Mouse (Mus musculus): ENCODE results near the gene Elmsan1.

The Elmsan1 gene

DNA sequence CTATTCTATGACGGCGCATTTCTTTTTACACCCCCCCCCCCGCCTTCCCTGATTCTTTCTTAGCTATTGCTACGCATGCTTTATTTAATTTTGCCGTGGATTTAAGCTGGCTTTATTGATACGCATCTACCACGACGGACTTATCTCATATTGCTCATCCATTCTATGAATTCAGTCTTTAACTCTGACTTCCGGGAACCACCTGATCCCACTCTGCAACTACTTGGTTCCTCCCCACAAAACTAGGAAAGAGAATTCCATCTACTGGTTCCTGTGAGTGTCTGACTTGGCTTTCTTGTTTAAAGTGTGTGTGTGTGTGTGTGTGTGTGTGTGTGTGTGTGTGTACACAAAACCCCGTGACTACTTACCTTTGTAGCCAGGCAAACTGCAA lies 70.1 kb downstream of the Elmsan1 start:
- DNase-seq, result no peak

DNA sequence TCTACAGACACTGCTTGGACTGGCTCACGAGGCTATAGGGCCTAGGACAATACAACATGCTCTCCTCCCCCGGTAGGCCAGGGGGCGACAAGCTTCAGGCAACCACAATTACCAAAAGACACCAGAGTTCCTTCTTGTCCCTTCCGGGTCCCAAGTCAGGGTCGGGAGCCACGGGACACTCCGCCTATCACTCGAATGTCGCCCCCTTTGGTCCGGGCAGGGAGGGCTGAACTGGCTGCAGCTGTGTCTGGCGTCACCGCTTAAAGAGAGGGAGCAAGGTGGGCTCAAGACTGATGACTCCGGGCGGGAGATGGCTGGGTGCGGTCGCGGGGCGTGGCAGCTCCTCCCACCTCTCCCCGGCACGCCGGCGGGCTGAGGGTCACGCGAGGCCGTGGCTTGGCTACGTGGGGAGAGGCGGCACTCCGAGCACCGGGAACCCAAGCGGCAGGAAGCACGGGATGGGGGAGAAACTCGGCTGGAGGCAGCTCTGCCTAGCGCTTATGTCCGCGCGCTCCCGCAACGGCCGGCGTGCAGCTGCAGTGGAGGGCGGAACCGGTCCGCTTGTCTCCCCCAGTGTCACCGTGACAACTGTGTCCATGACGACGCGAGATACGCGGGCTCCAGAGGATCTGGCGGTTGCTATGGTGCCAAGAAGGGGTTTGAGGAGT lies 70.6 kb downstream of the Elmsan1 start, which contains the start of gene Pnma1:
Pnma1 (minus strand) TSS at position 536 of the 668 bp plus-strand sequence.
- peak; percentile 81 to 86 for DNase-seq

DNA sequence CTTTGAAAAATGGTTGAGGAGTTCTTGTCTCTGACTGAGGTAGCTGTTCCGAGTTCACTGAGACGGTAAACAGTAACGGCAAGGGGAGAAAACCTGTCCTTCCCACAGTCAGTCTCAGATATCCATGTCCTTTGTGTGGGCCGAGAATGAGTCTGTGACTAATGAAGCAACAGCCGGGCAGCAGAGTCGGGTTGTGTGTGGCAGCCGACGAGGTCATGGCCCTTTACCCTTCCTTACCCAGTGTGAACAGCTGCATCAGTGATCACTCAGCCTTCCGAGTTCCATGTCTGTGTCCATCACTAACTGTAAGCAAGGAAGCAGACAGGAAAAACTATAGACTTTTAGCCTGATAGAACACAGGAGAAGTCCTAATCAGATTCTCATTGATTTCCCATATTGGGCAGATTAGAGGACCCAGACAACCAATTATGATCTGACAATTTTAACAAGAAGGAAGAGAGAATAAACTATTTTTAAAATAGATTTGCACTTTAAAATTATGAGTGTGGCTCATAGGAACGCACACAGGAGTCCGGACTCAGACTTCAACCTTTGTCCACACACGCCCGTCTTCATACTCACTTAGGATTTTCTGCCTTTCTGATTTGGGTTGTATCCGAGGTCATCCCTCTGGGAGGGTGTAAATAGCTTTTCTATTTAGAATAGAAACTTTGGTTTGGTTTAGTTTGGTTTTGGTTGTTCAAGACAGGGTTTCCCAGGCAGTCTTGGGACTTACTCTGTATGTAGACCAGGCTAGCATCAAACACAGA lies 76.2 kb downstream of the Elmsan1 start:
- DNase-seq, result no peak

DNA sequence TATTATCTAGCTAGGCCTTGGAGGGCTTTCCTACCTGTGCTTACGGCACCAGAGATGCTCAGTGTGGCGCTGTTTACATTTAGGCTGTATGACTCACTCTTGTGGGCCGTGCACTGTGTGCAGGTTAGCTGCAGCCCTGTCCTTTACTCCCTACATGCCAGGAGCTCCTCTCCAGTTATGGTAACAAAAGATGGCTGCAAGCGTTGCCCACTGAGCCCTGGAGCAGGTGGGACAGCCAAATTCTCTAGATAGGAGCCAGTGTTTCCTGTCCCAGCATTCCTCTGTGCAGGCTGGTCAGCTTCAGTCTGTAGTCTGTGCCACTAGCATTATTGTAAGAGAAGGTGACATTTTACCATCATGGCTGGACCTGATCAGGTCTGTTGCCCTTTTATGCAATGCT lies 77.4 kb downstream of the Elmsan1 start:
- no peak for DNase-seq

DNA sequence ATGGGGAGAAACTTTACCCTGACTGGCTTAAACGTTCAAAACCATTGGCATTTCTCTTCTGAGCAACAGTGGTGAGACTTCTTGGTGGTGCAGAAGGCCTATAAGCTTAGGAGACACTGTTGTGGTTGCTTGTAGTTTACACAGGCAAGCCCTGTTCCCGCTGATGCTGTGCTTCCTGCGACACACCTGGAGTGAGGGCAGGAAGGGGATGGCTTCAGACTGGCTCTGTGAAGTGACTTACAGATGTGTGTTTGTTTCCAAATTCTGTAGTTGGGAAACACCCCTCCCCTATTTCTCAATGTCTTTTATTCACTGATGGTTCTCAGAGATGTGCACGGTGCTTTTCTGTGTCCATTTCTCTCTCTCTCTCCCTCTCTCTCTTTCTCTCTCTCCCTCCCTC lies 78.5 kb downstream of the Elmsan1 start:
- no peak for DNase-seq

DNA sequence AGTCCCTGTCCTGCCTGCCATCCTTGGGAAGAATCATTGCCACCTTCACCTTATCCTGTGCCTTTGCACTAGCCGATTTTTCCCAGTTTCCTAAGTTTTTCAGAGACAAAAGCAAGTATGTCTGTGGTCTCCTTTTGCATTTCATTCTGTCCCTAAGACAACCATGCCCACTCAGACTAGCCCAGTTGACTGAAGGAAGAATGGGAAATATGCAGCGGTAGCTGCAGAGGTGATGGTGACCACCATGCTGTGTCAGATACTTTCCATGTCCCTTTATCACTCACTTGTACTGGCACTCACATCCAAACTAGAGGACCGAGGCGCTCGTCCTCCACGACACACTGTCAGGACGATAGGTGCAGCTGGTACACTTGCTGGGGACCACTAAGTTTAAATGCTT lies 81.5 kb downstream of the Elmsan1 start:
- no peak for DNase-seq

DNA sequence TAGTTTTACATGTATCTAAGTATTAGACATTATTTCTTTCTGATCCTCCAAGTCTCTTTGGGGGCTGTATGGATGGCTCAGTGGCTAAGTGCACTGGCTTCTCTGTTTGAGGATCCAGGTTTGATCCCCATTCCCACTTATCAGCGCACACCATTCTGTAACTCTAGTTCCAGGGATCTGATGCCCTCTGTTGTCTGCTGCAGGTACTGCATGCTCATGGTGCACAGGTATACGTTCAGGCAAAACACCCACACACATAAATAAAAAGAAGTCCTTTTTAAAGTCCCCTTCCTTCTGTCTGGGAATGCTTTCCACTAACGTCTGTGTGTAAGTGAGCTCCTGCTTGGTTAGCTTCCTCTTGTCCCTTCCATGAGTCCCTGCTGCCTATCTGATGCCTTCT lies 86.4 kb downstream of the Elmsan1 start:
- peak; percentile 59 to 66 for DNase-seq

DNA sequence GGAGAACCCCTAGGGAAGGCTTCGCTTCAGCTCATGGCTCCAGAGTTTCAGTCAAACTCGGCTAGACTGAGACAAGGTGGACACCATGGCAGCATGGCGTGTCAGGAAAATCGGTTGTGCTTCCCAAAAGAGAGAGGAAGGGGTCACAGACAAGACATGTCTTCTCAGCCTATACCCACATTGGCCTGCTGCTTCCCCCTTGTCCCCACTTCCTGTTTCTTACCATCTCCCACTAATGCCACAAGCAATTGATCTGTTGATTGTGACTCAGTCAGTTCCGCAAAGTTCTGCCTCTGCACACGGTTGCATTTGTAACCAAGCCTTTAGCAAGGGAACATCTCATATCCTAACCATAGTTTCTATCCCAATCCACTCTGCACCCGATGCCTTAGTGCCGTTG lies 88.8 kb downstream of the Elmsan1 start:
- no peak for DNase-seq

DNA sequence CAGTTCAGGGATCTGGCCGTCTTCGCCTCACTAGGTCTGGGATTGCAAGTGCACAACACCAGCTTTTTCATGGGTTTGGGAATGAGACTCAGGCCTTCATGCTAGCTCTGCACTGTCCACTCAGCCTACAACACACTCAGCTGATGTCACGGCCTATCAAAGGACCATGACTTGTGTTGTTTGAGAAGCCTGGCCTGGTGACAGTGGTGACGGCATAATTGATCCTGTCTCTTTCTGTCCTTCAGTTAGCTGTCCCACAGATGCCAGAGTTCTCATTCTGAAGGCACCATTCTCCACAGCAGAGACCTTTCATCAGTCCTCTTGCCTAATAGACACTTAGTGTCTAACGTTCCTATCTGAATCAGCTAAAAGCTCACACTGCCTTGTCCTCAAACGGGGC lies 90.1 kb downstream of the Elmsan1 start:
- no peak for DNase-seq

DNA sequence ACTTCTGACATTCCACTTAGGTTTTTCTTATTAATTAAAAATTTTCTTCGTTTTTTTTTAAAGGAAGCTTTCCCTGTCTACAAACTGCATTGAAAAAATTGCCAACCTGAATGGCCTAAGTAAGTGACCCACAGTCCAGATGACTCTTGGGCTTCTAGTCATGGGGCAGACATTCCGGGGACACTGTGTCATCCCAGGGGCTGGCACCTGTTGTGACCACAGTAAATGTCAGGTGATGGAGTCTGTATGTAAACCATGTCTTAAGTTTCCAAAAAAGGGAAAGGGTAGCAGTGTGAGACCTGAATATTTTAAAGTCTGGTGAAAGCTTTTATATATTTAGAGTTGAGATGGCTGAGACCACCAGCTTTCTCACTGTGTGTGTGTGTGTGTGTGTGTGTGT lies 91.8 kb downstream of the Elmsan1 start:
- DNase-seq, result no peak

DNA sequence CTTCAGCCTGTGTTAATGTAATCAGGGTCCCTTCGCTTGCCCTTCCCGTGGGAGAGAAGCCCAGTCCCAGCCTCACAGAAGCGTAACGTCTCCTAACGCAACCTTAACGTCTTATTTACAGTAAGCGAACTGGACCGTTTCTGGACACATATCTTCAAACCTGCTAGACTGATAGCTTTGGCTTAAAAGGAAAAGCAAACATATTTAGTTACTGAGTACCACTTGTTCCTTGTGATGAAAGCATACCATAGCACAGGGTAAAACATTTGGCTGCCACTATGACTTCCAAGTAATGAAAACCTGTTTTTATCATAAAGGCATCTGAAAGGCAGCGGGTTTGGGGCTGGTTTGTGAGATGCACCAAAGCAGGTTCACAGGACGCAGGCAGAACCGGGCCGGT lies 92.8 kb downstream of the Elmsan1 start:
- DNase-seq, result no peak

DNA sequence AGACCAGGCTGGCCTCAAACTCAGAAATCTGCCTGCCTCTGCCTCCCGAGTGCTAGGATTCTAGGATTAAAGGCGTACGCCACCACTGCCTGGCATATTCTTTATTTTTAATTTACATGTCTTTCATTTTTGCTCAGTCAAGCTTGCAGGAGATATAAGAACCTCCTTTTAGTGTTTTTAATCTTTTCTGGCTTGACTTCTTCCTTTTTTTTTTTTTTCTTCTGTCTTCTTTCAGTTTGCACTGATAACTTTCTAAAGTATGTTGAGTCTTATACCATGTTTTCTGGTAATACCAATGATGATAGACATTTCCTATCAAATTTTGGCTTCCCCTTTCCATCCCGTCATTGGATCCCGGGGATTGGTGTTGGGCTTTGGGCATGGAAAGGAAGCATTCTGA lies 99.1 kb downstream of the Elmsan1 start:
- no peak for DNase-seq

DNA sequence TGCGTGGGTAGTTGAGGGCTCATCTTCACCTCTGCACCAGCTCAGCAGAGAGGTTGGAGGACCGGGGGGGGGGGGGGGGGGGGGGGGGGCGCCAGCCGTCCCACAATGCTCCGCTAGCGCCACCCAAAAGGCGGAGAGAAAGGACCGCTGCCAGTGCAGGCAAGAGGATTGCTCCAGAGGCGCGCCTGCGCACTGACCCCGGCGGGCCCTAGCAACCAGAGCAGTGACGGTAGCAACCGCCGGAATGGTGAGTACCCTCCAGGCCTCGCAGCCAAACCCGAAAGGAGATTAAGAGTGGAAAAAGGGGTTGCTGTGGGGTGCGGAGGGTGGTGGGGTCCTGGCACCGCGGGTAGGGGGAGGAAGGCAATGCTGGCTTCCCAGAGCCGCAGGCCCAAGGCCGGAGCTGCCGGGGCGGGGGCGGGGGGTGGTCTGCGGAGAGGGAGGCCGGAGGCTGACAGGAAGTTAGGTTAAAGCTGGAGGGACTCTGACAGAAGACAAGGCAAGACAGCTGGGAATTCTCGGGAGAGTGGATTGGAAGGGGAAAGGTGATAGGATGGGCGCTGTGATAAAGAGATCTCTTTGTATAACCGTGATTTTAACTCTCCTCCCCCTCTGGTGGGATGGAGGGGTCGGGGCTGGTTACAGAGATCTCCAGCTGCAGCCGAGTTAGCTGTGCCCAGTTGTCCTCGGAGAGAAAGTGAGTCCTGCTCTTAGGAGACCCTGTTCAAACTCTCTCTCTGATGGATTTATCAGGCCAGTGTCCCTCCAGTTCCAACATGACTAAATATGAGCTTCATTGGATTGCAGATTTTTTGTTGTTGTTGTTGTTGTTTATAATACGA lies 104.3 kb downstream of the Elmsan1 start, which contains the start of gene Dnal1:
Dnal1 (plus strand) TSS at position 214 of the 842 bp plus-strand sequence.
- DNase-seq, result peak; percentile 94 to 96

DNA sequence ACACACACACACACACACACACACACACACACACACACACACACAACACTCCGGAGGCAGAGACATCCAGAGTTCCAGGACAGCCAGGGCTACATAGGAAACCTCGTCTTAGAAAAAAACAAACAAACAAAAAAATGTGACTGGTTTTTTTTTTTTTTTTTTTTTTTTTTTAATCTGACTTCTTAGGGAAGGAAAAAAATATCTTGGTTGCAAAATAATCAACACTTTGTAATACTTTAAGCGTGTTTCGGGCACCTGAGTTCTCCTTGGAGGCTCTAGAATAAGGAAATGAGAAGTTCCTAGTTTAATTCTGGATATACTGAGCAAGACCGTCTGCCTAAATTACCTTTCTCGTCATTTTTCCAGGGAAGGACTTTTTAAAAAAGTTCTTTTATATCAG lies 105.0 kb downstream of the Elmsan1 start:
- no peak for DNase-seq

DNA sequence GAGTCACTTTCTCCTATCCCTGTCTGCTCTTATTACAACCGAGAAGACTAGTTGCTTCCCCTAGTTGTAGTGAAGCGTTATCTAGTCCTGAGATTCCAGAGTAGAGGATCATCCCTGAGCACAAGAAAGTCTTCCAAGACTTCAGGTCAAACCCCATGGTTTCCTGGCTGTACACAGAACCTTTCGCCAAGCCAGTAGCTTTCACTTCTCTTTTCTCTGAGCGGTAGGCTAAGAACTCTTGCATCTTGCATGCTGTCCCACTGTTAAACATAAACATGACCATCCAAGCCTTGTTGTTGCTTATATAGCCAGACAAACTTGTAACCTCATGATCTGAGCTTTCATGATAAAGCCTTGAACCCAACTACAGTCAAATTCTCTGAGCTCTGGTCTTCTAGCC lies 107.9 kb downstream of the Elmsan1 start:
- no peak for DNase-seq

DNA sequence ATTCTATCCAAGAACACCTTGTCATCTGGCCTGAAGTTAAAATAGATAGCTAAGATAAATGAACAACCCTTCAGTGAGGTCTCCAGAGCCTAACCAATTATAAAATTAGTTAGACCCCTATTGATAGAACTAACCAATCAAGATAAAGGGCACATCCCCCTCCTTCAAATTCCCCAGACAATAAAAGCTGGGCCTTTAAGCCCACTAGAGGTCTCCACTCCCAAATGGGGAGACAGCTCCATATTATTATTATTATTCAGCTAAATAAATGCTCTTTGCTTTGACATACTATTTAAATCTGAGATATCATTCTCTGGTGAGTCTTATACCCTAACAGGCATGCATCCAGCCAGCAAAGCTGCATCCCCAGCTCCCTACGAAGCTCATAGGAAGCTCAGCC lies 108.8 kb downstream of the Elmsan1 start:
- DNase-seq, result no peak

DNA sequence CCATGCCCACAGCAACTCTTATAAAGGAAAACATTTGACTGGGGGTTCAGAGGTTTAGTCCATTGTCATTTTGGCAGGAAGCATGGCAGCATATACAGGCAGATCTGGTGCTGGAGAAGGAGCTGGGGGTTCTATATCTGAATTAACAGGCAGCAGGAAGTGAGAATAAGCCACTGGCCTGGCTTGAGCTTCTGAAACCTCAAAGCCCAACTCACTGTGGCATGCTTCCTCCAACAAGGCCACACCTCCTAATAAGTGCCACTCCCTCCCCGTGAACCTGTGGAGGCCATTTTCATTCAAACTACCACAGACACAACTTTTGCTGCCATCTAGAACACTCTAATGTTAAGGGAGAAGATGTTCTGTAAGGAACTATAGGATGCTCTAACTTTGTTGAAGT lies 111.0 kb downstream of the Elmsan1 start:
- no peak for DNase-seq

DNA sequence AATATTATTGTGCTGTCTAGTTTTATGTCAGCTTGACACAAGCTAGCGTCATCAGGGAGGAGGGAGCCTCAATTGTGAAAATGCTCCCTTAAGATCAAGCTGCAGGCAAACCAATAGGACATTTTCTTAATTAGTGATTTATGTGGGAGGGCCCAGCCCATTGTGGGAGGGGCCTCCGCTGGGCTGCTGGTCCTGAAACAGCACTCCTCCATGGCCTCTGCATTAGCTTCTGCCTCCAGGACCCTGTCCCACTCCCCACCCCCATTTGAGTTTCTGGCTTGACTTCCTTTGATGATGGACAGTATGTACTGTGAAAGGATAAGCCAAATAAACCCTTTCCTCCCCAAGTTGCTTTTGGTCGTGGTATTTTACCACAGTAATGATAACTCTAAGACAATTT lies 111.7 kb downstream of the Elmsan1 start:
- DNase-seq, result peak; percentile 9 to 24

DNA sequence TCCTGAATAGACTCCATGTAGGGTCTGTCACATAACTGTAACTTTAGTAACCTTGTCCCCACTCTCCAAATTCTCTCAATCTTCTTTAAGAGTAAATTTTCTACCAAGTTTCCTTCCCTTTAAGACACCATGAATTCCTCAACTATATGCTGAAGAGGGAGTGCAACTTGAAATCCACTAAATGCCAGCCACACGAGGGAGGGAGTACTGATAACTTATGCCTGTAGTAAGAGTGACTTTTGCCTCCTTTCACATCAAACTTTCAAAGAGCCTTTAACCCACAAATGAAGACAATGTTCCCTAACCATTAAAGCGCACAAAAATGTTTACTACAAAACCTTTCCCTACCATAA lies 117.2 kb downstream of the Elmsan1 start:
- no peak for DNase-seq

DNA sequence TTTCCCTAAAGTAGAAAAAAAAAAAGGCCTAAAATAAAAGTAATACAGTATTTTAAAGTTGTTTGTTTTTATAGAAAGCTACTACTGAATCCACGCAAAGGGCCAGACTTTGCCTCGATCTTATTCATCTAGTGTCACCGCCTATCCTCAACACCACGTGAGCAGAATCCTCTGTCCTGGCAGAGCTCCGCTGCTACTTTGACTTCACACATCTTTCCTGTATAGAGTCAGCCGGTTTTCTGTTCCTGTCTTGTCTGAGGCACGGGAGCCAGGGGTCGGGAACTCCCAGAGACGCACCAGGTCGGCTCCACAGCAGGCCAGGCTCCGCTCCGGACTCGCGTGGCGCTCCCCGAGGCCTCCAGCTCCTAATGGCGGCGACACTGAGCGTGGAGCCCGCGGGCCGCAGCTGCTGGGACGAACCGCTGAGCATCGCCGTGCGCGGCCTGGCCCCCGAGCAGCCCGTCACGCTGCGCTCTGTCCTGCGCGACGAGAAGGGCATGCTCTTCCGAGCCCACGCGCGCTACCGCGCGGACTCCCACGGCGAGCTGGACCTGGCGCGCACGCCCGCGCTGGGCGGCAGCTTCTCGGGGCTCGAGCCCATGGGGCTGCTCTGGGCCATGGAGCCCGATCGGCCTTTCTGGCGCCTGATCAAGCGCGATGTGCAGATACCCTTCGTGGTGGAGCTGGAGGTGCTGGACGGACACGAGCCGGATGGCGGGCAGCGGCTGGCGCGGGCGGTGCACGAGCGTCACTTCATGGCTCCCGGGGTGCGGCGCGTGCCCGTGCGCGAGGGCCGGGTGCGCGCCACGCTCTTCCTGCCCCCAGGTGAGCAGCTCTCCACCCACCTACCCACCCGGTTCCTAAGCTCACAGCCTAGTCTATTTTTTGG lies 117.8 kb downstream of the Elmsan1 start, which contains the start of gene Acot6:
Acot6 (plus strand) TSS at position 51 of the 889 bp plus-strand sequence.
- DNase-seq, result peak; percentile 65 to 77

DNA sequence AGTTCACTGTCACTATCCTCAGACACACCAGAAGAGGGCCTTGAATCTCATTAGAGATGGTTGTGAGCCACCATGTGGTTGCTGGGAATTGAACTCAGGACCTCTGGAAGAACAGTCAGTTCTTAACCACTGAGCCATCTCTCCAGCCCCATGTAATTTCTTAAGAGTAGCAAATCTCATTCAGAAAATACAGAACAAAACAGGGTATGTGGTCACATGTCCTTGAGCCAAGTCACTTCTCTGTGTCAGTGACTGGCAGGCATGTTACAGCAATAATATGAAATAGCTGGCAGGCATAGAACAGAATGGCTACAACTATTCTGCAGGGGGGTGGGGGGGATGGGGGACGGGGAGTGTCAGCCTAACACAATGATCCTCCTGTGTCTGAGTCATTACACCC lies 118.6 kb downstream of the Elmsan1 start:
- DNase-seq, result no peak

DNA sequence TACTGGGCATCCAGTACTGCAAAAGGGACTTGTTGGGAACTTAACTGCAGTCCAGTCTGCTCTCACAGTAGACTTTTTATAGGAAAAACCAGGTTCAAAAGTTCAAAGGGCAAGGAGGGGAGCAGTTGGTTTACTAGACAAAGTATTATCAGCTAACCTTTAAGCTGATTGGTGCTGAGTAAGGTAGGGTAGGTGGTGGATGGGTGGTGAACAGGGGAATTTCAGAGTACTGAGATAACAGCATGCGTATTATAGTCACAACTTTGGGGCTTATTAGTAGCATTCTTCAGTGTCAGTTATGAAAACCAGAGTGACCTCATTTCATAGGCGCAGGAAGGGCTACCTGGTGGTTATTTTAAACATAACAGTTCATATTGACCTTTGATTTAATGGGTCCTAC lies 119.1 kb downstream of the Elmsan1 start:
- no peak for DNase-seq

All from kidney, postnatal 4 days (tissue).